Mouse (Mus musculus) central nervous system, embryonic 11.5 days (tissue): Measurements from ENCODE around the gene Slitrk4. TPM values are rescaled to one million over a fixed set of nuclear protein-coding genes. Genes with fewer than 3 reads are reported as not detected.

Experiments
- polyA plus RNA-seq: library from polyadenylated mRNA; depleted of rRNA; stranded (reverse); fragments of >200 nt; gene quantifications from 2 replicates; pipeline ENCODE4 v1.2.3, GENCODE M21; 2012; rRNA removed

The Slitrk4 gene
- polyA plus RNA-seq = 0.78 and 1.1 TPM in 2 replicates

GRCm38 (mm10) chrX:64276290-64277125 lies at the start of gene Slitrk4:
TSS of gene Slitrk4 (minus strand) at chrX:64276996.

Other genes starting within 250 kb of the Slitrk4 start
- gene Gm6760, start 124.8 kb downstream of the Slitrk4 start, polyA plus RNA-seq = not detected in 2 replicates
- gene 3830417A13Rik, start 103.4 kb downstream of the Slitrk4 start, polyA plus RNA-seq = 0.13 and 0.37 TPM in 2 replicates